Mouse (Mus musculus) v-Abl transformed pro-B cells (cell line): ENCODE measurements around the gene Pbrm1.

Experiments
- in situ Hi-C, 2 experiments: fragments of 400-800 bp; cut with MboI; formaldehyde crosslinking; loops; one replicate each; pipeline ENCODE4 v1.15.1; 2025; ENCODE audit not compliant: unreplicated experiment in 2 of 2

The Pbrm1 gene

DNA sequence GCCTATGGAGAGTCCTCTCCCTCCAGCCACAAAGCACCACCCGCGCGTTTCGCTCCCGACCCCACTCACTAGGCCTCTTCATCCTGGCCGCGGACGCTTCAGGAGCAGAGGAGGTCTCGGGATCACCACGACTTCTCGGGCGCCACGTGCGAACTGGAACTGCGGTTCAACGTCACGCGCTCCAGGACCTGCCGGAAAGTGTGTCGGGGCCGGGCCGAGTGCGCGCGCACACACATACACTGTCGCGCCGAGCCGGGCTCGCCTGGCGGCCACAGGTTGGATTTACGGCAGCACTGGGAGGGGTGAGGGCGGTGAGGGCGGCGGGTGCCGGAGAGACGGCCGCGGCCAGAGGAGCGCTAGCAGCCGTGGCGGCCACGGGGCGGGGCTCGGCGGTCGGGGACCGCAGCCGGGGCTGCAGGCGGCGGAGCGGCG lies at the start of gene Pbrm1, which contains the start of gene Gnl3:
Pbrm1 (plus strand) TSS at position 279 of the 432 bp plus-strand sequence.
Gnl3 (minus strand) TSS at position 293 of the 432 bp plus-strand sequence.
- in situ Hi-C loops = no loop called here

DNA sequence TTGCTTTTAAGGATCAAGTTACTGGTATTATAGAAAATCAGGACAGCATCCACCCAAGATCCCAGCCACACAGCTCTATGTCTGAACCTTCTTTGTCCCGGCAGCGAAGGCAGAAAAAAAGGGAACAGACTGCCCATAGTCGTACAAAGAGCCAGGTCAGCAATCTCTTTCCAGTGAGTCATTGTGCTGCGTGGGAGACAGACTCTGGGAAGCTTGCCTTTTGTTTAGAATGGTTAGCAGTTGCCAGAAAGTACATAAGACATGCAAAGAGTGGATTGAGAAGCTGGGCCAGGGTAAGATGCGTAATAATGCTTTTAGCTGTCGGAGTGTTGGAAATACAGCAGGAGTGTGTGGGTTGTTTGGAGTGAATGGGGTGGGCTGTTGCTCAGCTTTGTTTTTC lies 44.7 kb upstream of the Pbrm1 start:
- in situ Hi-C loops = no loop called here

DNA sequence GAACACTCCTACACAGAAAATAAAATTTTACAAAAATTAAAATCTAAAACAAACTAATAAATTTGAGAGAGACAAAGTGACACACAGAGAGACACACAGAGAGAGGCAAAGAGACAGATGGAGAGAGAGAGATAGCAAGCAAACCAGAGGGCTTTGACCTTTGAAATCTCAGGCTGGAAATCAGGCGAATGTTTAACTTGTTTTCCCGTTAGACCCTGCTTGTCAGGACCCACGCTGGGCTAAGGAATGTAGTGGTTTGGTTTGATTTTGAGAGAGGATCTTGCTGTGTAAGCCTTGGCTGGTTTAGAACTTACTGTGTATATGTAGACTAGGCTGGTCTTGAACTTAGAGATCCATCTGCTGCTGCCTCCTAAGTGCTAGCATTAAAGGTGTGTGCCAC lies 42.7 kb upstream of the Pbrm1 start:
- in situ Hi-C loops = loop anchor here in 1 of 2 experiments (5.0 kb wide), 1 partner anchor 49 kb away; no protein-coding TSS in a partner anchor

DNA sequence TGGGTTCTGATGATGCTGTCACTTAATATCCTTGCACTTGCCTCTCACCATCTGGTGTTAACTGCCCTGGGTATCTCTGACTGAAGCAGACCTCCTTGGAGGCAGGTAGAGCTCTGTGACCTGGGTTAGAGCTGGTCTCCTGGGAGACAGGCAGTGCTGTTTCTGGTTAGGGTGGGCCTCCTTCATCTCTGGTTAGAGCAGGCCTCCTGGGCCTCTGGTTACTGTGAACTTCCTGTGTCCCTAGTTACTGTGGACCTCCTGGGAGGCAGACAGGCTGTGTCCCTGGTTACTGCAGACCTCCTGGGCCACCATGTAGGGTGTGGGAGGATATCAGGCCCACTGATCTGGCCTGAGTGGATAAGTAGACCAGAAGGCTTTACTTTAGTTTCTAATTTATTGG lies 22.5 kb upstream of the Pbrm1 start:
- in situ Hi-C loops = no loop called here

DNA sequence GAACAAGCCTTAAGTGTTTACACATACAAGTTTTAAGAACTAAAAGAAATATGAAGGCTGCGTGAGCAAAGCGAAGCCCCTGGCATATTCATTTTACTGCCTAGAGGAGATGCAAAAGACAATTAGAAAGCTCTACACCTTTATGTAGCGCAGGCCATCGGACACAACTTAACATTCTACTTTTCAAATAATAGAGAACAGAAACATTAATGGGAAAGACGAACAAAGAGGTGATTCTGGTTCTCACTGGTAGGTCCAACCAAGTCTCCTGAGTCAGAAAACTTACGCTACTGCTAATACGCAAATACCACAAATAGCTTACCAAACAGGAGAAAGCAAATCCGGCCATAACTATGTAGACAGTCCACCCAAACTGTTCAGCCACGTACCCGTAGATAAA lies 18.6 kb upstream of the Pbrm1 start:
- in situ Hi-C loops = no loop called here

DNA sequence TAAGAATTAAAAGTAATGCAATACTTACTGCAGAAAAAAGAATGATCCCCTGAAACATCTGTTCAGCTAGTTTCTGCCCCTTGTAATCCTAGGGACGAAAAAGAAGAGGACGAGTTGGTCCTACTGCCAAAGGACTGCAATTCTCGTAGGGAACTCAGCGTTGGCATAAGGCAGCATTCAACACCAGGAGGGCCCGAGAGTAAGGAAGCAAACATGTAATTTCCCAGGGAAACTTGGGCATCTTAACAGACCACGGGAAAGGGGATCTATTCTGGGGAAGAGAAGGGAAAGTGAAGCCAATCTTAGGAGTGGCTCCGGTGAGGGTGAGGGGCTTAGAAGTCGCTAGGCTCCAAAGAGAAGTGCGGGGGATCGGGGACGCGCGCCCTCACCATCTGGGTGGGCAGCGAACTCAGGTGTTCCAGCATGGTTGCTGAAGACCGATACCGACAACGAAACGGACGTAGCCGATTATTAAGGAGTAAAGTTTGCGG lies 18.1 kb upstream of the Pbrm1 start:
- in situ Hi-C loops = no loop called here

DNA sequence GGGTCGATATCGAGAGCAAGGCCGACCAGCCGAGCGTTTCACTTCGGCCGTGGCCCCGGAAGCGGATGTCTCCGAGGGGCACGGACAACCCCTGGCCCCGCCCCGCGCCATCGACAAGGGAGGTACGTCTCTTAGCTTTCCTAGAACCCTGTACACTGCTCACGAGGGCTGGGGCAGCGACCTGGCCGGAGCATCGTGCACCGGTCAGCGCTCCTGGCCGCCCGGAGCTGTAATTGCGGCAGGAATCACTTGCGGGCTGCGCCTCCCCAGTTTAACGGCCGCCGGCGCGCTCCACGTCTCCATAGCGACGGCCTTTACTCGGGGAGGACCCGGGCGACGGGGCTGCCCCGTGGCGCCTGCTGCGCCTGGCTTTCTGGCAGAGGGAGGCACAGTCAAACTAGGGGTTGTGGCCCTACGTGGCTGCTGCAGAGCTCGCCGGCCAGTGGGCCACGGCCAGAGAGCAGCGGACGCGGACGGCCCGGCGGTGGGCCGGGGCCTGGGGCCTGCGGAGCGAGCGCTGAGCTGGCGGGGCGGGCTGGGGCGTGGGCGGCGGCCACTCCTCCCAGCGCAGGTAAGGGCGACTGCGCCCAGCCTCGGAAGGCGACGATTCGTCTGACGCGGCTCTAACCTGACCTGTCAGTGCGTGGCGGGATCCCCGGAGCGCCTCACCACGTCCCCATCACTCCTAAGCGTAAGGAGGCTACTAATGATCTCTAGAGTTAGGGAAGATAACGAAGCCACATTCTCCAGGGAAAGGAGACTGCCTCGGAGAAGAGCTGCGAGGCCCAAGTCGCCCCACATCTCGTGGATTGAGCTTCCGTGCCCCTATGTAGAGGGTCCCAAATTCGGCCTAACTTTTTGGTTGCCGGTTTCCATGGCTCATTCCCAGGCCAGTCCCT lies 17.4 kb upstream of the Pbrm1 start, which contains the start of the genes Glt8d1 and Spcs1:
Glt8d1 (plus strand) TSS at position 94 of the 899 bp plus-strand sequence.
Spcs1 (minus strand) TSS at position 366 of the 899 bp plus-strand sequence.
- in situ Hi-C loops = no loop called here

DNA sequence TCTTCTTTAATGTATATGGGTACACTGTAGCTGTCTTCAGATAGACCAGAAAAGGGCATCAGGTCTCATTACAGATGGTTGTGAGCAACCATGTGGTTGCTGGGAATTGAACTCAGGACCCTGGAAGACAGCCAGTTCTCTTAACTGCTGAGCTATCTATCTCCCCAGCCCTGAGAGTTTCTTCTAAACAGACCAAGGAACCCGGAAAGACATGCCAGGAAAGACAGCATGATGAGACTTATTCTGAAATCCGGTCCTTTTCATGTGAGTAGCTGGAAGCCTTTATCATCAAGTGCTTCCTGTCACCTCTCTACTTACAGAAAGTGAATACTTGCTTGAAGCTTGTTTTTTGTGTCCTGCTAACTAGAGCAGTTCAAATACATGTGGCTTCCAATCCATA lies 14.4 kb upstream of the Pbrm1 start:
- in situ Hi-C loops = no loop called here

DNA sequence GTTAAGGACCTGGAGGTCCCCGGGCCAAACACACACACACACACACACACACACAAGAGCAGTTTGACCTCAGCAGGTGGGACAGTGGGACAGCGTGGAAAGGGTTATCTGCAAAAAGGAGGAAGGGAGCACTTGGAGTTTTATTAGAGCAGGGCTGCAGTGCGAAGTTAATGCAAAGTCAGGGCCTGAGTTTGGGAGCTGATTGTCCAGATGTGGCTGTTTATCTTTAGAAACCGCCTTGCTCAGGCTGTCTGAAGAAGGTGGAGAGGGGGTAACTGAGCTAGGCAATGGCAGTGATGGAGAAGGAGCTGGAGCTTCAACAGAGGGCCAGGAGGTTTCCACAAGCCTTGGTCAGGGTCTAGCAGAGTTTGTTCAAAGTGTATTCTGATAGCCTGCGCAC lies 12.2 kb upstream of the Pbrm1 start:
- in situ Hi-C loops = no loop called here

DNA sequence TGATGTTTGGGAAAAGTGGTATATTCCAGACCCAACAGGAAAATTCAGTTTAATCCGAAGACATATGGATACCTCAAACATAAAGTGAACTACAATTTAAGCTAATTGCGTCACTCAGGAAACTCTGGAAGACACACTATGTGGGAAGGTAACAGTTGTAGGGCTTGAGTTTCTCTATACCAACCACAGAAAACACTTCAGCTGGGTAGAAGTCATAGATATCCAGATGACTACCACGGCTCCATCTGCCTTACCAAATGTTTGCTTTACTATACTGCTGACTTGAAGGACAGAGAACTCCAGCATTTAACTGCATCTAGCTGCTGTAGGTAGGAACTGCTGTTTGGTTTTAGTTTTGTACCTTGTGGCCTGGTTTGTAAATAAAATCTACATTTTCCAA lies 7.3 kb upstream of the Pbrm1 start:
- in situ Hi-C loops = no loop called here

DNA sequence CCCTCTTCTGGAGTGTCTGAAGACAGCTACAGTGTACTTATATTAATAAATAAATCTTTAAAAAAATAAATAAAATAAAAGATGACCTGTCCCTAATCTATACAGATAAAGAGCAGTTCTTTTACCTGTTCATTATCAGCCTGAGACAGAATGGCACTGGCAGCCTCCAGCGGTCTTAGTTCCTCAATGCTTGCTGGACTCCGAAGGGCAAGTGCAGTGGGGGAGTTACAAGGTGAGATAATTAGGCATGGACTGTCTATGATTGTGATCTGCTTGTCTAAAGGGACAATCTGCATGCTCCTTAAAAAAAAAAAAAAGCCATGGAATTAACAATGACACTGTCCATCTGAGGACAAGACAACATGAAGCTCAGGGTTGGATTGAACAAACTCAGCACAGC lies 5.0 kb upstream of the Pbrm1 start:
- in situ Hi-C loops = no loop called here

DNA sequence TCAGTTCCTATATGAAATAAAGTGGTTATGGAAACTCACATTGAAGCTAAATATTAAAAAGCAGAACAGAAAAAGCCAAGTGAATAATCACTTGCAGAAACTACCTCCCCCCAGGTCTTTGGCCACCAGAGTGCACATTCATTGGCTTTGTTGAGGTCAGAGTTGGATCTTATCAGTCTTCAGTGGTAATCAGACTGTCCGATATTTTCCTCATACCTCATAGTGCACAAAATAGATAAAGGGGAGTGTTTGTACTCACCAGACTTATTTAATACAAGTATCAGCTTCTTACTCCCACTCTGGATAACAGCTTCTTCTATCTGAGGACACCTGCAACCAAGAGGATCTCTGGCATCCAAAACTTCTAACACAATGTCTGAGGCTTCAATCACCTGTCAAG lies 2.9 kb upstream of the Pbrm1 start:
- in situ Hi-C loops = no loop called here

DNA sequence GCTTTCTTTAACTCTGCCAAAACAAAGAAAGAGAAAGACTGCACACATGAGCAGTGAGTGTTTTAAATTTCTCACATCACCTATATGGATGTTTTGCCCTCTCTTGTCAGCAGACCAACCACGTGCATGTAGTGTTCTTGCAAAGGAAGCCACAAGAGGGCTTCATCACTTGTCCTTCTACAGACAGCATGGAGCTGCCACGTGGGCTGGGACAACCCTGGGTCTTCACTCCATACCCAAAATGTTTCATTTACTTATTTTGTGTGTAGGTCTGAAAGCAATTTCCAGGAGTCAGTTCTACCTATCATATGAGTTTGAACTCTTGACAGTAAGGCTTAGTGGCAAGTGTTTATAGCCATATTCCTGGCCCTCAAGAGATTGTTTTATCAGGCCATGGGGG lies 1.1 kb upstream of the Pbrm1 start:
- in situ Hi-C loops = no loop called here

DNA sequence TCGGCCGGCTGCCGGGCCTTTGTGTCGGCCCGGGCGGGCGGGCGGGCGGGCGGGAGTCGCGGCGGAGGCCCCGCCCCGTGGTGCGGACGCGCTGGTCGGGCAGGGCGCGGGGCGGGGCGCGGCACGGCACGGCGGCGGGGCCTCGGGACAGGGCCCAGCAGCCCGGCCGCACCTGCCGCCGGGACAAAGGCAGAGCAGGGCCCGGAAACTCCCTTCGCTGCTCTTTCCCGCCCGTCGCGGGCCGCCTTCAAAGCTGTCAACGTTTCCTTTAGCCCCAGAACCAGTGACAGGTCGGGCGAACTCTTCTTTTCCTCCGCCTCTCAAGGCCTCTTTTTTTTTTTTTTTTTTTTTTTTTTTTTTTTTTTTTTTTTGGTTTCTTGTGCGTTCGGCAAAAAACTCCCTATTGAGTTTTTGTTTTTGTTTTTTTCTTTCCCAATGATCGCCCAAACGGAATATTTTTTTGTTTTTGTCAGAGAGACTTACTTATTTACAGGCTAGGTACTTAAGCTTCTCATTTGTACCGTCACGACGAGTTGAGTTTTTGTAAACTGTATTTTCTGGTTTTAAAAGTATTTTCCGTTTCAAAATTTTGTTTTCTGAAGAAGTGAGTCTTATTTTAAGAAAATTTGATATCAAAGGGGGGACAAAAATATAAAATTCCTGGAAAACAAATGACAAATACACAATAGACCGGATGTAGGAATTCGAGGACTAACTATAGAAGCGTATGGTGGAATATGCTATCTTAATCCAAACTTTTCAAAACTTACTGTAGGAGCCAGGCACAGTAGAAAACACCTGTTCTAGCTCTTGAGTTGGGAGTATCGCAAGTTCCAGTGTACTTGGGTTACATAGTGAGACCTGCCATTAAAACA lies 630 bp downstream of the Pbrm1 start:
- in situ Hi-C loops = loop anchor here in 1 of 2 experiments (10.0 kb wide), 1 partner anchor 175 kb away; no protein-coding TSS in a partner anchor

DNA sequence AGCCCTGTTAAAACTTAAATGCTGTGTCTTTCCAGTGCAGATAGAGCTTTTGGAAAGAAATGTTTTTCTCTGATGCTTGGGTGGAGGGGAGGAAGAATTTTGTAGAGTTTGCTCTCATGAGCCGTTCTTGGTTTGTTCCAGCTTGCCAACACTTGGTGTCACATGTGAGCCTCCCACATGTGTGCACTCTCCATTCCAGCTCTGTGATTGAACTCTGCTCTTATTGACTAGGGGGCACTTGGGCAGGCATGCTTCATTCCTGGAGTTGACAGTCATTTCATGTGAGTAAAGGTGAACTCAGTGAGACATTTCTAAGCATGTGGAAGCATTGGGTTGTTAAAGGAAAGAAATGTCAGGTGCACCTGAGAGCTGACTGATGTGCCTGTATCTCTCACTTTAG lies 3.6 kb downstream of the Pbrm1 start:
- in situ Hi-C loops = loop anchor here in 1 of 2 experiments (10.0 kb wide), 1 partner anchor 172 kb away; no protein-coding TSS in a partner anchor

DNA sequence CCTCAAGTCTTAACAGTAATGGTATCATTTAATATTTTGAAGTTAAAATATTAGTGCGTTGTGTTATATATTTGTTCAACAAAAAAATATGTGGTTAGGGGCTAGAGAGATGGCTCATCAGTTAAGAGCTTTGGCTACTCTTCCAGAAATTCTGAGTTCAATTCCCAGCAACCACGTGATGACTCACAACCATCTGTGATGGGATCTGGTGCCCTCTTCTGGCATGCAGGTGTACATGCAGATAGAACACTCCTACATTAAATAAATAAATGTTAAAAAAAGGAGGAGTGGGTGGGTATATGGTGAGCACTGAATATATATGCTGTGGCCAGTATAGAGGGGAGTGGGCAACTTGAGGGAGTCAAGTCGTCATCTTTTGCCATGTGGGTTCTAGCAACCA lies 6.8 kb downstream of the Pbrm1 start:
- in situ Hi-C loops = loop anchor here in 1 of 2 experiments (10.0 kb wide), 1 partner anchor 169 kb away; no protein-coding TSS in a partner anchor

DNA sequence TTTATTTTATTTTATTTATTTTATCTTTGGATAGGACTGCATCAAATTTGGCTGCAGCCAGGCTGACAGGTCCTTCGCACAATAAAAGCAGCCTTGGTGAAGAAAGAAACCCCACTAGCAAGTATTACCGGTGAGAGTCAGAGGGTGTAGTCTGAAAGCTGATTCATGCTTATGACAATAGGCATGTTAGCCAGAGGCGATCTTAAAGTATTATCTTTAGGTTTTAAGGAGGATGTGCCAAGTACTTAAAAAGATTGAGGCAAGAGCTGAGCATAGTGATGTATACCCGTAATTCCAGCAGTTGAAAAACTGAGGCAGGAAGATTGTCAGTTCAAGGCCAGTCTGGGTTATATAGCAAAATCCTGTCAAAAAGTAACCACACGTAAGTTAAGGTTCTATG lies 26.4 kb downstream of the Pbrm1 start:
- in situ Hi-C loops = no loop called here

DNA sequence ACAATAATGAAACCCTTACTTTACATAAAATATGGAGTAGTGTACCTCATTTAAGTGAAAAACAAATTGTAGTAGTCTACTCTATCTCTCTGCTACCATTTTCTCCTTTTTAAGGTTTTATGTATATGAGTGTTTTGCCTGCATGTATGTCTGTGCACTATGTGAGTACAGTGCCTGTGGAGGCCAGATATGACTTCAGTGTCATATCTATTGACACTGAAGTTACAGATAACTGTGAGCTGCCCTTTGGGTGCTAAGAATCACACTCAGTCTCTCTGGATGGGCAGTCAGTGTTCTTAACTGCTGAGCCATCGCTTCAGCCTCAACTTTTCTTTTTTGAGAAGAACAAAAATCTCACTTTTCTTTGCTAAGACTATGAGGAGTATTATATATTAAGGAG lies 26.9 kb downstream of the Pbrm1 start:
- in situ Hi-C loops = no loop called here

DNA sequence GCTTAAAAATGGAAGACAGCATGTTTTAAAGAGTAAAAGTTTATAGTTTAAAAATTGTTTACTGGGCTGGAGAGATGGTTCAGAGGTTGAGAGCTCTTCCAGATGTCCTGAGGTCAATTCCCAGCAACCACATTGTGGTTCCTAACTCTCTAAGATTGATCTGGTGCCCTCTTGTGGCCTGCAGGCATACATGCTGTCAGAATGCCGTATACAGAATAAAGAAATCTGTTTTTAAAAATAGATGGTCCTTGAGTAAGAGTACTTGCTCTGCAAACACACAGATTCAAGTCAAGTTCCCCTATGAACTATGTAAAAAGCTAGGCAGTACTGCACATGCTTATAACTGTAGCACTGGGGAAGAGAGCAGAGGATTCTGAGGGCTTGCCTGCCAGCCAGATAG lies 43.3 kb downstream of the Pbrm1 start:
- in situ Hi-C loops = loop anchor here in 1 of 2 experiments (25.0 kb wide), 1 partner anchor 300 kb away; no protein-coding TSS in a partner anchor

DNA sequence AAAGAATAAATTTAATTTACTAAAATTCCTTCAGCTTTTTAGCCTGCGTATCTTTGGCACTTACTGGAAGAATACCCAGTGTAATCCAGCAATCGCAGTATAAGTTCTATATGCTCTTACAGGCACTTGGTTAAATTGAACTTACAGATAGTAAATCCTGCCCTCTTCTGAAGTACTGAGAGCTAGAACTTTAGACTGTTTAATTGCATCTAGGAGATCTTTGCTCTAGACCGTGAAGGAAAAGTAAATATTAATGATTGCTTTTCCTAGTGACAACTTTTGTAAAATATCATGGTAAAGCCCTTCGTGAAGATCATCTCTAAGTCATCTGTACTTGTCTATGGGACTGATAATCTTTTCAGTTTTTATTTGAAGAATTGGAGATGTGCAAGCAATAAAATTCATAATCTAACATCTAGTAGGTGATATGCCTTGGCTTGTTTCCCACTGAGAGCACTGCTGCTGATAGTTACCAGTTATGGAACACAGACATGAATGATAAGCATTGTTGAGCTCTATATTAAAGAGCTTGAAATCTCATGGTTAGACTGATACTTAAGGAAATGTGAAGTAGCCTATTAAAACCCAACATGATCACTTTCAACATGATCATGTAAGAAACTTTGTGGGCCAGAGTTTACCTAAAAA lies 50.3 kb downstream of the Pbrm1 start:
- in situ Hi-C loops = loop anchor here in 1 of 2 experiments (25.0 kb wide), 1 partner anchor 293 kb away; no protein-coding TSS in a partner anchor
